Mouse (Mus musculus) kidney, adult 8-10 months (tissue): ENCODE measurements around the gene Slc24a2.
A peak's percentile ranks its signal among the peaks of the same experiment; 100 is the strongest.

Source experiments
- DNase-seq, 2 experiments: peaks; one replicate each; pipeline ENCODE4 v3.0.0; 2022

Slc24a2 gene

DNA sequence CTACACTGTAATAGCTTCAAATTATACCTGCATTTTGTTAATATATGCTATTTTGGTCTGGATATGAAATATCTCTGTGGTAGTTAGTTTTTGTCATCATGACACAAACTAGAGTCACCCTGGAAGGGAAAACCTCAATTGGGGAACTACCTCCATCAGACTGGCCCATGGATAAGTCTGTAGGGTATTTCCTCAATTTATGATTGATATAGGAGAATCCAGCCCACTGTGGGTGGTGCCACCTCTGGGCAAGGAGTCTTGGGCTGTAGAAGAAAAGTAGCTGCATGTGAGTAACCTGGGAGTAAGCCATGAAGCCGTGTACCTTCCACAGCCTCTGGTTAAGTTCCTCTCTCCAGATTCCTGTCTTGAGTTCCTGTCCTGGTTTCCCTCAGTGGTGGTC is 281.5 kb downstream of the Slc24a2 start:
- no peak for DNase-seq

GRCm38 (mm10) chr4:86943296-86943695 is 287.0 kb downstream of the Slc24a2 start:
- DNase-seq, result no peak

DNA sequence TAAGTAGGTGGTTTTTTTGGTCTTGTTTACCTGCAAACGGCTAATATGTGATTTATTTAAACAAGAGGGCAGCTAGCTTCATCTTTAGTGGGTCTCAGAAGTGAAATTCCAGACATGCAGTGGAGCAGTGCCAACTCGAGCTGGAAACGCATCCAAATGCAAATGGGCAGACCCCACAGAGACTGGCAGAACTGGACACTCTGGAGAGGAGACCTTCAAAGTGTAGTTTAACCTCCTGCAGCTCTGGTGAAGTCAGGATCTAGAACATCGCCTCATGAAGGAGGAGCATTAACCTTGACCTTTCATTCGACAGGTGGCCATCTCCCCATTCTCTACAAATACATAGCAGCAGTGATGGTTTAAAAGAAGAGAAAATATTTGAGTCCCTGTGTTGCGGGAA is 287.6 kb downstream of the Slc24a2 start:
- DNase-seq, result peak; percentile 5 to 8

GRCm38 (mm10) chr4:86936706-86937105 is 293.6 kb downstream of the Slc24a2 start:
- DNase-seq, result no peak

GRCm38 (mm10) chr4:86936217-86936616 is 294.1 kb downstream of the Slc24a2 start:
- no peak for DNase-seq
